Mouse (Mus musculus) kidney, postnatal 0 days (tissue): ENCODE results near the gene Cib4. TPM values are rescaled to one million over a fixed set of nuclear protein-coding genes. Genes with fewer than 3 reads are reported as not detected.

ENCODE experiments used
- ATAC-seq: fragments of 200-750 bp; cut with Nextera tagmentation; replicated peaks from 2 replicates; pipeline ENCODE4 v1.8.0; 2017; ENCODE audit warnings: low read depth, moderate number of reproducible peaks, moderate TSS enrichment, moderate library complexity; ENCODE audit not compliant: low FRiP score
- DNase-seq: peaks from one replicate; pipeline ENCODE4 v3.0.0-alpha.2; 2016; ENCODE audit warnings: low spot score
- H3K27ac ChIP-seq: fragments of 300-500 bp; sonication (generic); 2 replicates; pipeline ENCODE4 v1.5.1; 2014; ENCODE audit warnings: mild to moderate bottlenecking
- H3K27me3 ChIP-seq: fragments of 300-500 bp; sonication (generic); 2 replicates; pipeline ENCODE4 v1.6.1; 2014; ENCODE audit warnings: low read length, mixed read lengths; ENCODE audit not compliant: insufficient read depth
- H3K36me3 ChIP-seq: fragments of 300-500 bp; sonication (generic); 2 replicates; pipeline ENCODE4 v1.6.1; 2014; ENCODE audit warnings: low read length, mixed read lengths; ENCODE audit not compliant: insufficient read depth
- H3K4me1 ChIP-seq: fragments of 300-500 bp; sonication (generic); replicated peaks from 2 replicates; pipeline ENCODE4 v1.6.1; 2014; ENCODE audit warnings: antibody characterized with exemption, low read length, mixed read lengths; ENCODE audit not compliant: insufficient read depth
- H3K4me2 ChIP-seq: fragments of 300-500 bp; sonication (generic); 2 replicates; pipeline ENCODE4 v1.6.1; 2014; ENCODE audit warnings: mild to moderate bottlenecking, low read length, moderate library complexity, mixed read lengths
- H3K4me3 ChIP-seq: fragments of 300-500 bp; sonication (generic); replicated peaks from 2 replicates; pipeline ENCODE4 v1.5.1; 2014; ENCODE audit warnings: low read depth, low read length
- H3K9ac ChIP-seq: fragments of 300-500 bp; sonication (generic); 2 replicates; pipeline ENCODE4 v1.6.1; 2014; ENCODE audit warnings: low read depth, low read length
- H3K9me3 ChIP-seq: fragments of 300-500 bp; sonication (generic); replicated peaks from 2 replicates; pipeline ENCODE4 v1.6.1; 2016; ENCODE audit warnings: low read length, inconsistent platforms, mixed read lengths
- CTCF ChIP-seq: IDR thresholded peaks from 2 replicates; pipeline ENCODE4 v1.5.1; 2016; ENCODE audit warnings: antibody characterized with exemption, low read depth, mild to moderate bottlenecking, moderate library complexity
- WGBS: fragments of 180-500 bp; shearing (Covaris S2); extraction: QIAGEN DNeasy Blood & Tissue Kit; methylation state at CpG from one replicate; pipeline ENCODE4 v1.1.7; 2014; 5-methylcytosine and 5-hydroxymethylcytosine counted together
- polyA plus RNA-seq: library from polyadenylated mRNA; unstranded; fragments of >200 nt; fragmentation: Nextera tagmentation; extraction: Ambion mirVana; gene quantifications from 2 replicates; pipeline ENCODE4 v1.2.1, GENCODE M21; 2015

The Cib4 gene
- polyA plus RNA-seq, 1 experiment from 2014 or later: not detected

- Histone ChIP-seq H3K27me3 (no peaks in the 10 kb centered on the region), H3K9ac (no peak overlapping the region), H3K4me1 (no peaks in the 10 kb centered on the region), H3K27ac (no peak overlapping the region), H3K9me3 (no peaks in the 10 kb centered on the region), H3K4me2 (no peak overlapping the region), H3K4me3 (no peak overlapping the region), H3K36me3 (no peaks in the 10 kb centered on the region)
- DNase-seq: no peak
- 43% methylated on average over 7 of the region's 7 CpGs for WGBS
- TF ChIP-seq CTCF: no peak
- ATAC-seq: no peak
These were observed 9.5 kb downstream of the Cib4 start for GRCm38 (mm10) chr5:30536051-30536570.

GRCm38 (mm10) chr5:30534637-30535036, 11.0 kb downstream of the Cib4 start:
- Histone ChIP-seq H3K4me1 (no peaks in the 10 kb centered on the region), H3K9me3 (no peaks in the 10 kb centered on the region), H3K27me3 (no peaks in the 10 kb centered on the region), H3K9ac (no peak overlapping the region), H3K36me3 (no peaks in the 10 kb centered on the region), H3K27ac (no peak overlapping the region), H3K4me2 (no peak overlapping the region), H3K4me3 (no peak overlapping the region)
- DNase-seq (peak; percentile 9), ATAC-seq (no peak)
- no peak for TF ChIP-seq CTCF
- 64% methylated on average over 6 of the region's 6 CpGs for WGBS

GRCm38 (mm10) chr5:30528906-30529305, 16.7 kb downstream of the Cib4 start:
- no peak for DNase-seq
- no peaks in the 10 kb centered on the region for H3K27me3 ChIP-seq
- no peak for ATAC-seq
- H3K4me3 ChIP-seq: no peak overlapping the region
- no peak overlapping the region for H3K9ac ChIP-seq
- no peaks in the 10 kb centered on the region for H3K36me3 ChIP-seq
- H3K4me2 ChIP-seq: no peak overlapping the region
- no peak for TF ChIP-seq CTCF
- H3K4me1 ChIP-seq: no peaks in the 10 kb centered on the region; the same call in 1 of the 2 replicates
- no peak overlapping the region for H3K27ac ChIP-seq
- no peaks in the 10 kb centered on the region for H3K9me3 ChIP-seq
- 31% methylated on average over 4 of the region's 4 CpGs for WGBS

- no peak overlapping the region for H3K27ac ChIP-seq
- H3K9ac ChIP-seq: no peak overlapping the region
- H3K4me2 ChIP-seq: no peak overlapping the region
- H3K4me3 ChIP-seq: no peak overlapping the region
- H3K36me3 ChIP-seq: no peaks in the 10 kb centered on the region
- H3K9me3 ChIP-seq: no peaks in the 10 kb centered on the region
- ATAC-seq (no peak), DNase-seq (no peak)
- H3K4me1 ChIP-seq: no peaks in the 10 kb centered on the region; the same call in 1 of the 2 replicates
- 73% methylated on average over 5 of the region's 5 CpGs for WGBS
- no peak for TF ChIP-seq CTCF
- H3K27me3 ChIP-seq: no peaks in the 10 kb centered on the region
These were observed 18.5 kb downstream of the Cib4 start for GRCm38 (mm10) chr5:30527129-30527528.

GRCm38 (mm10) chr5:30525920-30526836, 19.5 kb downstream of the Cib4 start:
- H3K9ac ChIP-seq: no peak overlapping the region
- WGBS: 18% methylated on average over 12 of the region's 12 CpGs

GRCm38 (mm10) chr5:30524213-30524612, 21.4 kb downstream of the Cib4 start:
- H3K4me2 ChIP-seq: no peak overlapping the region
- H3K9me3 ChIP-seq: no peaks in the 10 kb centered on the region
- no peak overlapping the region for H3K27ac ChIP-seq
- no peaks in the 10 kb centered on the region for H3K27me3 ChIP-seq
- no peak overlapping the region for H3K9ac ChIP-seq
- DNase-seq: no peak
- 43% methylated on average over 3 of the region's 3 CpGs for WGBS
- no peaks in the 10 kb centered on the region; the same call in 1 of the 2 replicates for H3K4me1 ChIP-seq
- H3K4me3 ChIP-seq: no peak overlapping the region
- no peak for TF ChIP-seq CTCF
- no peaks in the 10 kb centered on the region for H3K36me3 ChIP-seq
- no peak for ATAC-seq

More at GRCm38 (mm10) chr5:30525920-30526836, 19.5 kb downstream of the Cib4 start:
- Histone ChIP-seq H3K4me2 (no peak overlapping the region), H3K36me3 (no peaks in the 10 kb centered on the region), H3K27me3 (no peaks in the 10 kb centered on the region), H3K4me1 (no peaks in the 10 kb centered on the region; the same call in 1 of the 2 replicates), H3K27ac (no peak overlapping the region), H3K4me3 (no peak overlapping the region), H3K9me3 (no peaks in the 10 kb centered on the region)
- ATAC-seq (peak; percentile 49; the same call in 1 of the 2 replicates), DNase-seq (peak; percentile 55)
- no peak for TF ChIP-seq CTCF
